In genomic region chr5:121667067-121667466, GRCm38 (mm10) we compare ENCODE assay signal across 19 mouse cellular contexts. TPM values are rescaled to one million over a fixed set of nuclear protein-coding genes. Genes with fewer than 3 reads are reported as not detected.
DNase-seq lines count a peak whose midpoint lies in the region; TF ChIP-seq lines count a peak whose summit lies in the region.
"Had no signal": no experiment of that assay in that cellular context is flagged by ENCODE, and none has a peak within 500 bp of the region (broad histone marks: within the 10 kb centered on the region; RNA-seq: fewer than 3 reads in every experiment).

No protein-coding gene starts in this region.

- 18% methylated on average over 4 of the region's 4 CpGs for WGBS in liver, adult 2 months

- H3K4me1 ChIP-seq in liver, adult 2 months (ENCODE audit: control insufficient read depth, insufficient read depth, low read length) = peaks cover 28% of the 10 kb centered on the region

- H3K79me2 ChIP-seq in liver, adult 2 months (ENCODE audit: control insufficient read depth, insufficient read depth, low read length) = peaks cover 19% of the 10 kb centered on the region
- H3K79me2 ChIP-seq in myocyte (ENCODE audit: control insufficient read depth, insufficient read depth) = peaks cover 19% of the 10 kb centered on the region

- H3K36me3 ChIP-seq in liver, adult 2 months (ENCODE audit: control insufficient read depth, insufficient read depth, low read length) = peaks cover 57% of the 10 kb centered on the region
- peaks cover 35% of the 10 kb centered on the region for H3K36me3 ChIP-seq in myocyte (ENCODE audit: control insufficient read depth, insufficient read depth)

- H3K4me2 ChIP-seq in myocyte (ENCODE audit: low read depth) = peak overlapping the region; percentile 22
- H3K4me2 ChIP-seq: forebrain, embryonic 13.5 days; heart, embryonic 13.5 days had no signal

- DNase-seq in kidney, adult 18-20 months = peak; percentile 33
- no peak for DNase-seq in kidney, postnatal 4 days
- peak; percentile 83 for DNase-seq in liver, adult 2 months (ENCODE audit: extremely low read depth, low read depth, low spot score)
- no peak for DNase-seq in liver
- DNase-seq in kidney, postnatal 14 days = peak; percentile 22
- no peak for DNase-seq in ovary, adult 18-20 months (ENCODE audit: low spot score)
- DNase-seq: adrenal gland, postnatal 14 days; cerebellum, adult 18-20 months; cerebellum, postnatal 10 days; forebrain, postnatal 0 days; gastrocnemius, postnatal 14 days; heart, adult 11 months; heart, postnatal 36 days had no signal

- no peaks in the 10 kb centered on the region for H3K27me3 ChIP-seq in liver, adult 2 months (ENCODE audit: control insufficient read depth, insufficient read depth, low read length)
- H3K27me3 ChIP-seq in myocyte (ENCODE audit: control insufficient read depth, insufficient read depth, insufficient read length) = no peaks in the 10 kb centered on the region
- H3K27me3 ChIP-seq: CH12.LX; forebrain, embryonic 13.5 days; heart, embryonic 13.5 days; Patski had no signal

- H3ac ChIP-seq in myocyte (ENCODE audit: control insufficient read depth, insufficient read length) = no peak overlapping the region

- no peak for TF ChIP-seq POLR2A in liver, adult 2 months (IDR thresholded peaks at IDR 0.05; ENCODE audit: extremely low read depth, insufficient read depth, low read length)
- TF ChIP-seq POLR2A in myocyte (IDR thresholded peaks at IDR 0.05; ENCODE audit: insufficient read length, low read depth) = no peak

- peak overlapping the region; percentile 44 for H3K9ac ChIP-seq in liver, adult 2 months (ENCODE audit: low read depth, low read length)
- H3K9ac ChIP-seq: forebrain, embryonic 13.5 days; forebrain, postnatal 0 days; heart, embryonic 13.5 days had no signal

- no peak for TF ChIP-seq CTCF in liver, adult 2 months (IDR thresholded peaks at IDR 0.05; ENCODE audit: low read depth, low read length)

- no peak overlapping the region for H3K4me3 ChIP-seq in liver, adult 2 months (ENCODE audit: insufficient read depth, low read depth, low read length)
- H3K4me3 ChIP-seq in myocyte = no peak overlapping the region
- H3K4me3 ChIP-seq: embryonic facial prominence, embryonic 10.5 days; forebrain, embryonic 13.5 days; heart, embryonic 13.5 days had no signal

- H3K27ac ChIP-seq in liver, adult 2 months (replicated peaks; ENCODE audit: insufficient read depth, low read depth, low read length) = peak overlapping the region; percentile 70
- H3K27ac ChIP-seq: embryonic facial prominence, embryonic 10.5 days; forebrain, embryonic 13.5 days; heart, embryonic 13.5 days had no signal

TF ChIP-seq in myocyte, 11 proteins besides CTCF, POLR2A, EP300 and RAD21:
- no peak for TF ChIP-seq USF1 (IDR thresholded peaks at IDR 0.05; ENCODE audit: low read depth)
- no peak for TF ChIP-seq SRF (IDR thresholded peaks at IDR 0.05; ENCODE audit: control insufficient read depth, insufficient read length, low read depth)
- no peak for TF ChIP-seq MYOG (IDR thresholded peaks at IDR 0.05; ENCODE audit: control insufficient read depth in 1 of 3, insufficient read depth in 1 of 3, insufficient read length in 2 of 3, low read depth in 2 of 3)
- TF ChIP-seq POLR2AphosphoS2 (IDR thresholded peaks at IDR 0.05; ENCODE audit: insufficient read length, low read depth) = no peak
- no peak for TF ChIP-seq TCF3 (IDR thresholded peaks at IDR 0.05; ENCODE audit: insufficient read length, low read depth)
- no peak for TF ChIP-seq E2F4 (IDR thresholded peaks at IDR 0.05; ENCODE audit: insufficient read depth)
- TF ChIP-seq REST (IDR thresholded peaks at IDR 0.05; ENCODE audit: insufficient read depth, insufficient read length) = no peak
- TF ChIP-seq CEBPB (IDR thresholded peaks at IDR 0.05; ENCODE audit: insufficient read depth, poor library complexity, severe bottlenecking) = no peak
- TF ChIP-seq MAX (IDR thresholded peaks at IDR 0.05; ENCODE audit: low read depth) = no peak
- no peak for TF ChIP-seq TCF12 (IDR thresholded peaks at IDR 0.05; ENCODE audit: insufficient read depth, poor library complexity, severe bottlenecking)
- no peak for TF ChIP-seq MYOD1 (IDR thresholded peaks at IDR 0.05; ENCODE audit: control insufficient read depth in 1 of 3, insufficient read length in 2 of 3, low read depth in 2 of 3)
TF ChIP-seq in myocyte: peak in this region for 0.

RNA-seq across cellular contexts. Expression of gene Brap, which starts 6.7 kb away (rescaled TPM):
- total RNA-seq in liver, adult 2 months (2014; rRNA removed) = 95.5 and 112 TPM in 2 replicates
- 48.1 and 48.7 TPM in 2 replicates for polyA plus RNA-seq in liver, adult 2 months (2012; rRNA removed)
- 40.9 TPM for polyA plus RNA-seq in myocyte (2012; fragmentation: generic; extraction: Trizol)

RNA-seq across cellular contexts. Expression of gene Acad10, which starts 6.8 kb away (rescaled TPM):
- total RNA-seq in liver, adult 2 months (2014; rRNA removed) = 19.6 and 23.5 TPM in 2 replicates
- polyA plus RNA-seq in liver, adult 2 months (2012; rRNA removed) = 27.5 and 27.7 TPM in 2 replicates
- polyA plus RNA-seq in myocyte (2012; fragmentation: generic; extraction: Trizol) = 4.7 TPM

RNA-seq across cellular contexts. Expression of gene Atxn2, which starts 44.1 kb away (rescaled TPM):
- 58.5 and 74.7 TPM in 2 replicates for total RNA-seq in liver, adult 2 months (2014; rRNA removed)
- polyA plus RNA-seq in liver, adult 2 months (2012; rRNA removed) = 70.1 and 92.8 TPM in 2 replicates
- polyA plus RNA-seq in myocyte (2012; fragmentation: generic; extraction: Trizol) = 95.3 TPM

RNA-seq across cellular contexts. Expression of gene Acad12, which starts 48.3 kb away (rescaled TPM):
- total RNA-seq in liver, adult 2 months (2014; rRNA removed) = 9.6 and 14.4 TPM in 2 replicates
- polyA plus RNA-seq in liver, adult 2 months (2012; rRNA removed) = 9.1 and 10.1 TPM in 2 replicates
- polyA plus RNA-seq in myocyte (2012; fragmentation: generic; extraction: Trizol) = 2.1 TPM

Comparison
In these comparisons a context has a peak if more than half of its experiments do, and no peak if none do; other contexts are left out.
1. DNase-seq: peak in kidney, adult 18-20 months (single experiment), liver, adult 2 months (single experiment) and kidney, postnatal 14 days (single experiment); none in kidney, postnatal 4 days (0 of 2), liver (single experiment) and ovary, adult 18-20 months (single experiment).